9 mouse cellular contexts compared by ENCODE assay signal in the genomic region with DNA sequence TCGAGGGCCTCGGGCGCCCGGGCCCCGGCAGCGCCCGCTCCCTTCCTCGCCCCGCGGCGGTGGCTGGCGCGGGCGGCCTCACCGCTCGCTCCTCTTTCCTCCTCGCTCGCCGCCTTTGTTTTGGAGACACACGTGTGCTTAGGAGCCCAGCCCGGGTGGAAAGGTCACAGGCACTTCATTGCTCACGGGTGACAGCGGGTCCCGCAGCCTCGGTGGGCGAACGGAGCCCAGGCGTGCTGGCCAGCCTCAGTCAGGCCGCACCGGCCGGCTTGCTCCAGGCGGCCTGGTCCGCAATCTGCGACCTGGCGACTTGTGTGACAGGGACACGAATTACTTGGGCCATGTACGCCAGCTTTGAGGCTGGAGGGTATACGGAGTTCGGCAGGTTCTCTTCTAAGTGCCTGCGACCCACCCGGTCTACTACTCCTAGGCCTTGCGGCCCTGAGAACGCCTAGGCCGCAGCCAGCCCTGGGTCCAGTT. TPM values are rescaled to one million over a fixed set of nuclear protein-coding genes. Genes with fewer than 3 reads are reported as not detected.
DNase-seq lines count a peak whose midpoint lies in the region; ATAC-seq and TF ChIP-seq lines count a peak whose summit lies in the region.
"Had no signal": no experiment of that assay in that cellular context is flagged by ENCODE, and none has a peak within 500 bp of the region (broad histone marks: within the 10 kb centered on the region; RNA-seq: fewer than 3 reads in every experiment).

No protein-coding gene starts in this region.

- no peak for TF ChIP-seq EP300 in heart, adult 2 months (IDR thresholded peaks at IDR 0.05; ENCODE audit: insufficient read depth, low read depth, low read length)

- H3K27me3 ChIP-seq in heart, adult 2 months (ENCODE audit: control insufficient read depth, insufficient read depth, low read length) = peaks cover 18% of the 10 kb centered on the region
- peaks cover 92% of the 10 kb centered on the region for H3K27me3 ChIP-seq in midbrain, embryonic 11.5 days (ENCODE audit: control insufficient read depth, insufficient read depth, low read length)

- peak overlapping the region; percentile 79 for H3K9ac ChIP-seq in heart, adult 2 months (ENCODE audit: low read depth, low read length)
- H3K9ac ChIP-seq in midbrain, embryonic 11.5 days (ENCODE audit: low read length) = peak overlapping the region; percentile 31; the same call in 1 of the 2 replicates

- H3K9me3 ChIP-seq in midbrain, embryonic 11.5 days (ENCODE audit: control insufficient read depth, low read length) = no peaks in the 10 kb centered on the region

- ATAC-seq in midbrain, embryonic 11.5 days (ENCODE audit: low FRiP score) = peak; percentile 22; the same call in 1 of the 2 replicates

- 32% methylated on average over 44 of the region's 44 CpGs for WGBS in heart, adult 2 months
- WGBS in midbrain, embryonic 11.5 days = under 1% methylated on average over 42 of the region's 44 CpGs

- no peaks in the 10 kb centered on the region for H3K4me1 ChIP-seq in heart, adult 2 months (ENCODE audit: control insufficient read depth, insufficient read depth, low read length)
- H3K4me1 ChIP-seq in midbrain, embryonic 11.5 days (ENCODE audit: control insufficient read depth, insufficient read depth, low read length) = peaks cover 3% of the 10 kb centered on the region; the same call in 1 of the 2 replicates

- H3K4me2 ChIP-seq in midbrain, embryonic 11.5 days = peak overlapping the region; percentile 33

- no peaks in the 10 kb centered on the region; the same call in 1 of the 2 replicates for H3K79me2 ChIP-seq in heart, adult 2 months (replicated peaks; ENCODE audit: control insufficient read depth, insufficient read depth, low read length)

- intact Hi-C loops in heart, adult 2 months (cut with DNase I) = no loop called here
- intact Hi-C loops in heart, postnatal 25 days (cut with DNase I) = no loop called here

- H3K4me3 ChIP-seq in heart, adult 2 months = peak overlapping the region; percentile 36
- peak overlapping the region; percentile 20 for H3K4me3 ChIP-seq in midbrain, embryonic 11.5 days (ENCODE audit: low read depth, low read length)

- peak in 1 of 2 experiments; percentile 58 for DNase-seq in heart, adult 2 months
- DNase-seq in heart, postnatal 25 days (ENCODE audit: low spot score) = no peak
- DNase-seq in ZHBTc4 (ENCODE audit: low read depth, low spot score) = peak; percentile 67
- DNase-seq in heart, postnatal 4 days = peak; percentile 22
- no peak for DNase-seq in midbrain, embryonic 11.5 days (ENCODE audit: low spot score, missing footprints)
- no peak for DNase-seq in thymus, postnatal 4 days
- DNase-seq in cerebellum, postnatal 36 days = no peak
- no peak for DNase-seq in cerebellum, adult 11-12 months

- H3K27ac ChIP-seq in heart, adult 2 months = peak overlapping the region; percentile 65
- H3K27ac ChIP-seq in midbrain, embryonic 11.5 days (ENCODE audit: low read depth, low read length) = no peak overlapping the region

- no peak for TF ChIP-seq CTCF in heart, adult 2 months (IDR thresholded peaks at IDR 0.05)

- H3K36me3 ChIP-seq in heart, adult 2 months (ENCODE audit: control insufficient read depth, insufficient read depth, low read length) = no peaks in the 10 kb centered on the region
- H3K36me3 ChIP-seq in midbrain, embryonic 11.5 days (ENCODE audit: control insufficient read depth, insufficient read depth, low read length) = no peaks in the 10 kb centered on the region

- no peak for TF ChIP-seq POLR2A in heart, adult 2 months (IDR thresholded peaks at IDR 0.05; ENCODE audit: insufficient read depth, low read depth, low read length)

RNA-seq across cellular contexts. Expression of a gene that starts 5.1 kb away (rescaled TPM):
- total RNA-seq in heart, adult 2 months (2021) = 1 to 10 TPM; 3.8 to 5.8 TPM
- 1.8 and 2.2 TPM in 2 replicates for polyA plus RNA-seq in heart, adult 2 months (2012; rRNA removed)
- total RNA-seq in heart, postnatal 25 days (2021) = 1 to 10 TPM; 5.1 to 5.8 TPM
- 10 to 100 TPM in 1 of 2 experiments, 1 to 10 TPM in 1; 8.7 to 10.1 TPM for total RNA-seq in heart, postnatal 4 days (2021)
- 6.5 and 7.0 TPM in 2 replicates for polyA plus RNA-seq in midbrain, embryonic 11.5 days (2014; fragmentation: Nextera tagmentation; extraction: Ambion mirVana)
- total RNA-seq: common myeloid progenitor, adult 5-6 weeks had no signal

Comparison
In these comparisons a context has a peak if more than half of its experiments do, and no peak if none do; other contexts are left out.
1. DNase-seq: peak in ZHBTc4 (single experiment) and heart, postnatal 4 days (single experiment); none in heart, postnatal 25 days (single experiment), midbrain, embryonic 11.5 days (single experiment), thymus, postnatal 4 days (single experiment), cerebellum, postnatal 36 days (0 of 2) and cerebellum, adult 11-12 months (single experiment).